In the genomic region with DNA sequence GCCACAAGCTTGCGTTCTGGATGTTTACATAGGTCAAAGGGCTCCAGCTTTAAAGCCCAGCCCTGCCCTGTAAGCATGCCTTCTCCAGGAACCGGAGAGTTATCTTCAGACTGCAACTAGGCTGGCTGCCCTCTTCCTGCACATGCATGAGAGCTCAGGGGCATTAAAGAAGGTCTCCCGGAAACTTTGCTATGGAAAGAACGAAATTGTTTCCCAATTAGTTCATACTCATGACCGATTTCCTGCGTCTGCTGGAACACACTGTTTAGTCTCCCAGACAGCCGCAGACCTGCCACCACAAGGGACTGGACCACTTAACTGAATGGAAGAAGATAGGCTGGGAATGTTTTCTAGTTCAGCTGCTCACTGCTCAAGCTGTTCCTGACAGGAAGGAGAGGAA, we compare ENCODE assay signal across 13 mouse cellular contexts. TPM values are rescaled to one million over a fixed set of nuclear protein-coding genes. Genes with fewer than 3 reads are reported as not detected.
DNase-seq lines count a peak whose midpoint lies in the region; ATAC-seq and TF ChIP-seq lines count a peak whose summit lies in the region.
"Had no signal": no experiment of that assay in that cellular context is flagged by ENCODE, and none has a peak within 500 bp of the region (broad histone marks: within the 10 kb centered on the region; RNA-seq: fewer than 3 reads in every experiment).

No protein-coding gene starts in this region.

- TF ChIP-seq CTCF in Patski (IDR thresholded peaks at IDR 0.05): no peak
- no peak for TF ChIP-seq CTCF in layer of hippocampus, adult 2 months (conservative IDR thresholded peaks at IDR 0.05)

- peak; percentile 49 for ATAC-seq in Patski
- peak; percentile 32; the same call in 1 of the 2 replicates for ATAC-seq in limb, embryonic 14.5 days (ENCODE audit: low FRiP score, low read depth)

- H3K36me3 ChIP-seq in heart, embryonic 10.5 days: no peaks in the 10 kb centered on the region
- H3K36me3 ChIP-seq in limb, embryonic 14.5 days (ENCODE audit: control insufficient read depth, insufficient read depth, low read length): no peaks in the 10 kb centered on the region

- H3K4me1 ChIP-seq in heart, embryonic 10.5 days: no peaks in the 10 kb centered on the region; the same call in 1 of the 2 replicates
- no peaks in the 10 kb centered on the region for H3K4me1 ChIP-seq in limb, embryonic 14.5 days (ENCODE audit: control insufficient read depth, insufficient read depth, low read length)

- no peak overlapping the region for H3K4me3 ChIP-seq in heart, embryonic 10.5 days
- no peak overlapping the region for H3K4me3 ChIP-seq in limb, embryonic 14.5 days (replicated peaks; ENCODE audit: low read length)
- H3K4me3 ChIP-seq in layer of hippocampus, adult 2 months: no peak overlapping the region

- no peak for TF ChIP-seq POLR2A in limb, embryonic 14.5 days (IDR thresholded peaks at IDR 0.05; ENCODE audit: borderline replicate concordance, extremely low read depth, insufficient read depth, insufficient read length)

- H3K9ac ChIP-seq in limb, embryonic 14.5 days (ENCODE audit: low read depth, low read length, severe bottlenecking): no peak overlapping the region

- H3K27ac ChIP-seq in heart, embryonic 10.5 days: peak overlapping the region; percentile 65; the same call in 1 of the 2 replicates
- H3K27ac ChIP-seq in limb, embryonic 14.5 days (replicated peaks; ENCODE audit: low read depth, low read length): no peak overlapping the region
- H3K27ac ChIP-seq in layer of hippocampus, adult 2 months: no peak overlapping the region

- H3K9me3 ChIP-seq in heart, embryonic 10.5 days: no peaks in the 10 kb centered on the region
- no peaks in the 10 kb centered on the region for H3K9me3 ChIP-seq in limb, embryonic 14.5 days (ENCODE audit: control insufficient read depth, low read length)

- CTCF ChIA-PET in Patski (lab: Charles Lee): interaction anchor here (1.4 kb wide), 1 partner anchor 10 kb away, joined by 5 read pairs; no protein-coding TSS in a partner anchor

- no peak overlapping the region for H3K4me2 ChIP-seq in limb, embryonic 14.5 days (replicated peaks; ENCODE audit: low read depth, low read length, severe bottlenecking)

- peaks cover 13% of the 10 kb centered on the region for H3K27me3 ChIP-seq in Patski
- H3K27me3 ChIP-seq in heart, embryonic 10.5 days (ENCODE audit: insufficient read depth, poor library complexity, severe bottlenecking): no peaks in the 10 kb centered on the region
- H3K27me3 ChIP-seq in limb, embryonic 14.5 days (ENCODE audit: control insufficient read depth, insufficient read depth, low read length): no peaks in the 10 kb centered on the region

- DNase-seq in embryo, embryonic 10 days (ENCODE audit: low spot score): peak; percentile 4
- DNase-seq in embryo, embryonic 10.5 days (ENCODE audit: low spot score): no peak
- no peak for DNase-seq in Patski (ENCODE audit: low read depth, low spot score)
- peak; percentile 76 for DNase-seq in heart, embryonic 10.5 days (ENCODE audit: low spot score)
- DNase-seq in limb, embryonic 14.5 days (ENCODE audit: low spot score): peak; percentile 38
- DNase-seq in layer of hippocampus, adult 2 months (ENCODE audit: low spot score in 2 of 2): no peak
- no peak for DNase-seq in right cerebral cortex, postnatal 25 days
- DNase-seq in frontal cortex, adult 2 months (ENCODE audit: extremely low spot score in 1 of 2, low spot score in 1 of 2): no peak
- DNase-seq: adrenal gland, adult 2 months; cerebellum, adult 18-20 months; left cerebral cortex, postnatal 4 days; thymus, postnatal 36 days had no signal

- POLR2A ChIA-PET in Patski (lab: Charles Lee): no interaction called here

- WGBS in heart, embryonic 10.5 days: 35% methylated on average over 7 of the region's 7 CpGs
- WGBS in limb, embryonic 14.5 days: 46% methylated on average over 7 of the region's 7 CpGs

- in situ Hi-C loops in Patski (cut with MboI; ENCODE audit: low pct_unique_long_range_greater_than_20kb): no loop called here

RNA-seq across cellular contexts. Expression of a gene that starts 6.0 kb away (rescaled TPM):
- 4.9 TPM for polyA plus RNA-seq in Patski (2021)
- 1.5 and 2.0 TPM in 2 replicates for polyA plus RNA-seq in heart, embryonic 10.5 days (2016; fragmentation: Nextera tagmentation; extraction: Ambion mirVana)
- 7.9 and 8.6 TPM in 2 replicates for polyA plus RNA-seq in limb, embryonic 14.5 days (2012; rRNA removed)
- 7.4 and 8.9 TPM in 2 replicates for polyA plus RNA-seq in limb, embryonic 14.5 days (2014; fragmentation: Nextera tagmentation; extraction: Ambion mirVana)
- under 1 TPM; 0.51 to 0.96 TPM for total RNA-seq in layer of hippocampus, adult 2 months (2021)
- 0.84 and 0.86 TPM in 2 replicates for polyA plus RNA-seq in frontal cortex, adult 2 months (2012; rRNA removed)
- total RNA-seq: MEL had no signal

RNA-seq across cellular contexts. Expression of a gene that starts 16.0 kb away (rescaled TPM):
- polyA plus RNA-seq in Patski (2021): 132 TPM
- polyA plus RNA-seq in heart, embryonic 10.5 days (2016; fragmentation: Nextera tagmentation; extraction: Ambion mirVana): 152 and 157 TPM in 2 replicates
- 80.3 and 84.1 TPM in 2 replicates for polyA plus RNA-seq in limb, embryonic 14.5 days (2012; rRNA removed)
- polyA plus RNA-seq in limb, embryonic 14.5 days (2014; fragmentation: Nextera tagmentation; extraction: Ambion mirVana): 169 and 175 TPM in 2 replicates
- total RNA-seq in layer of hippocampus, adult 2 months (2021): 10 to 100 TPM; 14.3 to 17.6 TPM
- 19.0 and 20.6 TPM in 2 replicates for polyA plus RNA-seq in frontal cortex, adult 2 months (2012; rRNA removed)

Comparison
In these comparisons a context has a peak if more than half of its experiments do, and no peak if none do; other contexts are left out.
1. DNase-seq: peak in embryo, embryonic 10 days (single experiment), heart, embryonic 10.5 days (single experiment) and limb, embryonic 14.5 days (single experiment); none in embryo, embryonic 10.5 days (single experiment), Patski (single experiment), layer of hippocampus, adult 2 months (0 of 2), right cerebral cortex, postnatal 25 days (single experiment) and frontal cortex, adult 2 months (0 of 2).